Mouse (Mus musculus) erythroblast, embryonic 14.5 days (primary cell): ENCODE measurements around the gene Grn.

Experiments used
- GATA1 ChIP-seq: IDR thresholded peaks from 2 replicates; pipeline ENCODE4 v1.6.1; 2012; ENCODE audit warnings: low read length, inconsistent platforms, mixed read lengths
- TAL1 ChIP-seq: IDR thresholded peaks from 3 replicates; pipeline ENCODE4 v1.6.1; 2012; ENCODE audit warnings: low read length, inconsistent platforms, mixed read lengths

GRCm38 (mm10) chr11:102464901-102465300 is 34.8 kb downstream of the Grn start:
- TF ChIP-seq GATA1 (no peak), TAL1 (no peak)
